Mouse (Mus musculus) limb, embryonic 15.5 days (tissue): Measurements from ENCODE around the gene Mcm7. TPM values are rescaled to one million over a fixed set of nuclear protein-coding genes. Genes with fewer than 3 reads are reported as not detected.

Experiments
- ATAC-seq: fragments of 200-750 bp; cut with Nextera tagmentation; 2 replicates; pipeline ENCODE4 v1.8.0; 2017; ENCODE audit warnings: low read depth, moderate TSS enrichment; ENCODE audit not compliant: insufficient number of reproducible peaks, low FRiP score, low TSS enrichment
- H3K27ac ChIP-seq: fragments of 300-500 bp; sonication (generic); 2 replicates; pipeline ENCODE4 v1.5.1; 2015; ENCODE audit warnings: moderate library complexity, mild to moderate bottlenecking, inconsistent platforms
- H3K27me3 ChIP-seq: fragments of 300-500 bp; sonication (generic); 2 replicates; pipeline ENCODE4 v1.6.1; 2015; ENCODE audit warnings: inconsistent platforms
- H3K36me3 ChIP-seq: fragments of 300-500 bp; sonication (generic); 2 replicates; pipeline ENCODE4 v1.6.1; 2015; ENCODE audit warnings: inconsistent platforms
- H3K4me1 ChIP-seq: fragments of 300-500 bp; sonication (generic); 2 replicates; pipeline ENCODE4 v1.6.1; 2015; ENCODE audit warnings: inconsistent platforms
- H3K4me2 ChIP-seq: fragments of 300-500 bp; sonication (generic); 2 replicates; pipeline ENCODE4 v1.6.1; 2015; ENCODE audit warnings: mild to moderate bottlenecking, inconsistent platforms
- H3K4me3 ChIP-seq: fragments of 300-500 bp; sonication (generic); 2 replicates; pipeline ENCODE4 v1.5.1; 2015; ENCODE audit warnings: mild to moderate bottlenecking, inconsistent platforms
- H3K9ac ChIP-seq: fragments of 300-500 bp; sonication (generic); 2 replicates; pipeline ENCODE4 v1.6.1; 2015; ENCODE audit warnings: inconsistent platforms
- H3K9me3 ChIP-seq: fragments of 300-500 bp; sonication (generic); 2 replicates; pipeline ENCODE4 v1.6.1; 2016; ENCODE audit warnings: inconsistent platforms
- WGBS: fragments of 180-500 bp; shearing (Covaris S2); methylation state at CpG from one replicate; pipeline ENCODE4 v1.1.7; 2015; 5-methylcytosine and 5-hydroxymethylcytosine counted together
- microRNA counts: library from miRNA; unstranded; fragments of <30 nt; microRNA quantifications from one replicate; lab custom pipeline; 2016
- microRNA-seq: library from miRNA; unstranded; fragments of <30 nt; microRNA quantifications from one replicate; pipeline ENCODE4, GENCODE M21; 2016
- polyA plus RNA-seq: library from polyadenylated mRNA; unstranded; fragments of >200 nt; fragmentation: Nextera tagmentation; extraction: Ambion mirVana; gene quantifications from 2 replicates; pipeline ENCODE4 v1.2.1, GENCODE M21; 2015

Mcm7 gene
- polyA plus RNA-seq, 1 experiment from 2014 or later = 139 TPM

DNA sequence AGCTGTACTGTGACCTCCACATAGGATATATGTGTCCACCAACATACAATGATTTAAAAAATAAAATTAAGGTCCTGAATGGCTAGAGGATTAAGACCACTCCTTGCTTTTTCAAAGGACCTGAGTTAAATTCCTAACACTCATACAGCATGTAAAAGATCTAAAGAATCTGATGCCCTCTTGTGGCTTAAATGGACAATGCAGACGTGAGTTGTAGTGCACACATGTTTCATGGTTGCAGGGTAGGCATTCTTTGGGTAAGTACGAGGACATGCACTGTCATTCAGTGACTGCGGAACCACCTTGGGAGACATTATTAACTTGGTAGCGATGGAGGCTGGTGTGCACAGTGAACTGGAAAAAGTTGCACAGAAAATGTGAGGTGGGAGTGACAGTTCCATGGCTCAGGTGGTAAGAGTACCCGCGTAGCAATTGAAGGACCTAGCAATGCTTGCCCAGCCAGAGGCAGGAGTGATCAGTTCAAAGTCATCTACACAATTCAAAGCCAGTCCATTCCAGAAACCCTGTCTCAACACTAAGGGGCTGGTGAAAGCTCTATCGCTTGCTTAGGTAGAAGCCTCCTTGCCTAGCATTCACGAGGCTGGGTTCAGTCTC, 34.2 kb downstream of the Mcm7 start:
- H3K9ac ChIP-seq = no peak overlapping the region
- no peaks in the 10 kb centered on the region for H3K4me1 ChIP-seq
- H3K27me3 ChIP-seq = no peaks in the 10 kb centered on the region
- peak; percentile 69; the same call in 1 of the 2 replicates for ATAC-seq
- H3K36me3 ChIP-seq = peaks cover 29% of the 10 kb centered on the region
- H3K9me3 ChIP-seq = no peaks in the 10 kb centered on the region
- no peak overlapping the region for H3K27ac ChIP-seq
- no peak overlapping the region for H3K4me3 ChIP-seq
- WGBS = 57% methylated on average over 8 of the region's 8 CpGs
- H3K4me2 ChIP-seq = no peak overlapping the region

DNA sequence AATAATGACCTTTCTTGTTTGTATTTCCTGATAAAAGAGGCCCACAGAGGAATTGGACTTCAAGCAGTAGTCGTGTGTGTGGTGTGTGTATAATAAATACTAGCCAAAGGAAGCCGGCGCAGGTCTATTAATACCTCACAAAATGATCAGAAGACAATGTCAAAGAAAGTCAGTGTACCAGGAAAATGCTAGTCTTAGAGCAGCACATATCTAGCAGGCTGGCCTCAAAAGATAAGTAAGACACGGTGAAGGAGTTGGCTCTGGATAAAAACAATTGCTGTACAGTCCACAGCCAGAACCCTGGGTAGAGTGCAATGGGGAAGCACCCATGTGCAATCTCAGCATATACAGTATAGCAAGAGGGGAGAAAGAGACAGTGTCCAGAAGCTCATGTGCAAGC, 35.0 kb downstream of the Mcm7 start:
- no peak overlapping the region for H3K4me3 ChIP-seq
- H3K9ac ChIP-seq = no peak overlapping the region
- no peaks in the 10 kb centered on the region for H3K27me3 ChIP-seq
- no peak; the same call in 1 of the 2 replicates for ATAC-seq
- H3K27ac ChIP-seq = no peak overlapping the region
- WGBS = 77% methylated on average over 4 of the region's 4 CpGs
- no peak overlapping the region for H3K4me2 ChIP-seq
- H3K4me1 ChIP-seq = no peaks in the 10 kb centered on the region
- peaks cover 37% of the 10 kb centered on the region for H3K36me3 ChIP-seq
- no peaks in the 10 kb centered on the region for H3K9me3 ChIP-seq

DNA sequence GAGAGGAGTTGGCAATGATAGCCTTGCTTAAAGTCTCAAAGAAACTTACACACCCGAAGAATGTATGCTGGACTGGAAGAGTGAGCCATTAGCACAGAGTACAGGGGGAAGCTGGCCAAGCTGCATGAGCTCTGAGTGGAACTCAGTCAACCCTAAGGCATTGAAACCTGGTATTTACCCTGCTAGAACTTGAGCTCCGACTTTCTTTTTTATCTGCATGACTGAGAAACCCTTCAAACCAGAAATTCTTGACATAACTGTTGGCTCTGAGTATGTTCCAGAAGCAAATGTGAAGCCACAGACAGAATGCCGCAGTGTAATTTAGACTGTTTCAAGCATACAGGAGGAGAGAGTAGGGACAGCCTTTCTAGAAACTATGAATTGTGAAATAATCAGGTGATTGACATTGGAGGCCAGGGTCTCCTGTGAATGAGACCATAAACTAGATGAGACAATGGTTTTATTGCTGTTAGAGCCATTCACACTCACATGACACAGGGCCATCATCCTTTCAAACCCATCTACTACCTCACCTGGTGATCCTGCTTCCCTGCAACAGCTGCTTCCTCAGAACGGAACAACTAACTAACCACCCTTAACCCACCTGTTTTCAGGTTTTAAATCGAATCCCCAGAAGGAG, 39.7 kb downstream of the Mcm7 start:
- Histone ChIP-seq H3K9ac (no peak overlapping the region), H3K9me3 (no peaks in the 10 kb centered on the region), H3K36me3 (peaks cover 68% of the 10 kb centered on the region), H3K4me3 (no peak overlapping the region), H3K27me3 (no peaks in the 10 kb centered on the region), H3K4me1 (no peaks in the 10 kb centered on the region), H3K27ac (0 out of 2 replicates have a peak overlapping the region, but pooled peaks have one; percentile 13), H3K4me2 (no peak overlapping the region)
- 73% methylated on average over 5 of the region's 5 CpGs for WGBS
- no peak for ATAC-seq

DNA sequence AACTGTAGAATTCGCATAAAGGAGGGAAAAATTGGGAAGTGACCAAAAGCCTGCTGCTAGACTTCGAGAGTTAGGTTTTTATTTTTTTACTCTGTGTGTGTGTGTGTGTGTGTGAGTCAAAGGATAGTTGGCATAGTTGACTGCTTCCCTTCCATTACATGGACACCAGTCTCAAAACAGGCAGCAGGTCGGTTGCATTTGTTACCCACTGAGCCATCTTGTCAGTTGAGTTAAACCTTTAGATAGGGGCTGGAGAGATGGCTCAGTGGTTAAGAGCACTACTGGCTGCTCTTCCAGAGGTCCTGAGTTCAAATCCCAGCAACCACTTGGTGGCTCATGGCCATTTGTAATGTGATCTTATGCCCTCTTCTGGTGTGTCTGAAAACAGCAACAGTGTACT, 54.2 kb downstream of the Mcm7 start:
- Histone ChIP-seq H3K4me2 (peak overlapping the region; percentile 53), H3K9ac (no peak overlapping the region; the same call in 1 of the 2 replicates), H3K4me1 (peaks cover 10% of the 10 kb centered on the region), H3K27ac (peak overlapping the region; percentile 98), H3K4me3 (peak overlapping the region; percentile 65), H3K36me3 (peaks cover 16% of the 10 kb centered on the region), H3K27me3 (no peaks in the 10 kb centered on the region), H3K9me3 (no peaks in the 10 kb centered on the region)
- WGBS = 63% methylated on average over 3 of the region's 3 CpGs
- ATAC-seq = no peak

DNA sequence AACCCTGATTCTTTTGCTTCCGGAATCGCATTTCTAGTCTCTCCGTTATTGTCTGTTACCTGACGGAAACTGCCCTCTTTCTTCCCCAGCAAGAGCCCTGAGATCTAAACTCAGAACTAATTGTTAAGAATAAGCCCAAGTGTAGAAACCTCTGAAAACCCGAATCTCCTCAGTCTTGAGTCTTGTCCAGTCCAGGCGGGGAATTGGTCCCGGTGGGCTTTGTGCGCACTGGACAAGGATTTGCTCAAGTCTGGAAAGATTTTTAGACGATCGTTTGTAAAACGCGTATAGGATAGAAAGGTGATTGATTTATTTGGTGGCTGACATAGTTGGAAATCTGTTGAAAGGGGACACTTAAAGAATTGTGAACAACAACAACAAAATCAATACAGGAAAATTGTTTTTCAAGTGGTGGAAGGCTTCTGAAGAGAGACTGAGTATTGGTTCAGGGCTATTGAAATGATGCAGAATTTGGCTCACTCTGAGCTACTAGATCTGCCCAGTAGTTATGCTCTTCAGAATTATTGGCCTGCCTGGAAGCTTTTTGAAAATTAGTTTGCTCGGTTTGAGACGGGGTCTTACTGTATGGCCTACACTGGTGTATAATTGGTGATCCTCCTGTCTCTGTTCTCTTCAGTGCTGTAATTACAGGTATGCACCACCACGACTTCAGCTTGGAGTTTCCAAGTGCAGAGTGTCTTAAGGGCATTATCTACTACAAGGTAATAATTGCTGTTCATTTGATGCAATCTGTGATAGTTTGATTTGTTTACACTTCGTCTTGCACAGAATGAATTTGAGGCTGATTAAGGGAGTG, 54.8 kb downstream of the Mcm7 start:
- no peak for ATAC-seq
- Histone ChIP-seq H3K4me3 (peak overlapping the region; percentile 65), H3K9me3 (no peaks in the 10 kb centered on the region), H3K4me1 (peaks cover 10% of the 10 kb centered on the region), H3K9ac (peak overlapping the region; percentile 69), H3K27me3 (no peaks in the 10 kb centered on the region), H3K27ac (peak overlapping the region; percentile 98), H3K4me2 (peak overlapping the region; percentile 53), H3K36me3 (peaks cover 14% of the 10 kb centered on the region)
- WGBS = 5% methylated on average over 16 of the region's 16 CpGs

DNA sequence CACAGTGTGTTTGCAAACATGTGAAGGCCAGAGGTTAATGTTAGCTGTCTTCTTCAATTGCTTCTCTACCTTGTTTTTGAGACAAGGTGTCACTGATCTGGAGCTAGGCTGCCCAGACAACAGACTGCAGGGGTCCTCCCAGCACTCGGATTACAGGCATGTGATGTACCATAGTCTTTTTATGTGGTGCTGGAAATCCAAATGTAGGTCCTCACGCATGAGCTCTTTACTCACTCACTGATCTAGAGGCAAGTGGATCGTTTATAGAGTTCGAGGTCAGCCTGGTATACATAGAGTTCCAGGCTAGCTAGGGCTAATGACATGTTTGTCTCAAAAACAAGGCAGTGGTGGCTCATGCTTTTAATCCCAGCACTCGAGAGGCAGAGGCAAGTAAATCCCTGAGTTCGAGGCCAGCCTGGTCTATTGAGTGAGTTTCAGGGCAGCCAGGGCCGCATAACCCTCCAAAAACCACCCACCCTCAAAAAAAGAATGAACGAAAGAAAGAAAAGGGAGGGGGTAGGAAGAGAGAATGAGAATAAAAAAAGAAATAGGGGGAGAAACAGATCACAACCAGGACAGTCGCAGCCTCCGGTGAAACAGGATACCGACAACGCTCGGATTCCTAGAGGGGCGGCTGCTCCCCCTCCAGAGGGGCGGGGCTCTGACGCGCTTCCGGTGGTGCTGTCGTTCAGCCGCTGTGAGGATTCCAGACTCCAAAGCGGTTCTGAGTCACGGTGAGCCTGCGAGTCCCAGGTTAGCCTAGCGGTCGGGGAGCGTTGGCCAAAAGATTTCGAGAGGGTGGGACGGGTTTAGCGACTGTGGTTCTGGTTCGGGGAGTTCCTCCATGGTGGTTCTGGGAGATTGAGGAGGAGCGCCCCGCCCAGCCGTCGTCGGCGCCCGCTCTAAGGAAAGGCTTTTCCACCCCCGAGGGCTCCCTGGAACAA, 55.7 kb downstream of the Mcm7 start, which contains the start of gene Zscan21:
TSS of gene Zscan21 (plus strand) at position 649 of the 944 bp plus-strand sequence.
- H3K4me1 ChIP-seq = peaks cover 10% of the 10 kb centered on the region
- ATAC-seq = peak; percentile 92
- H3K27me3 ChIP-seq = no peaks in the 10 kb centered on the region
- H3K4me2 ChIP-seq = peak within 1 kb of the TSS; percentile 53
- peak within 1 kb of the TSS; percentile 98 for H3K27ac ChIP-seq
- H3K9me3 ChIP-seq = no peaks in the 10 kb centered on the region
- H3K36me3 ChIP-seq = peaks cover 10% of the 10 kb centered on the region
- peak within 1 kb of the TSS; percentile 69 for H3K9ac ChIP-seq
- WGBS = 6% methylated on average over 38 of the region's 38 CpGs
- H3K4me3 ChIP-seq = peak within 1 kb of the TSS; percentile 65

MicroRNAs within 50 kb of the gene (microRNA counts, 519-probe panel; counts per million panel counts)
- microRNA mmu-miR-106b (lab: Ali Mortazavi, UCI) (3,503 counts per million, percentile 83 among the panel's probes with 10 or more counts), microRNA mmu-miR-25 (lab: Ali Mortazavi, UCI) (4,240 counts per million, percentile 95 among the panel's probes with 10 or more counts), microRNA mmu-miR-93 (lab: Ali Mortazavi, UCI) (3,446 counts per million, percentile 81 among the panel's probes with 10 or more counts)

Small RNA genes lying within 50 kb of the gene (microRNA-seq; reads per million reads assigned to microRNA genes)
- gene Mir106b (4,543 reads per million, percentile 88 among the genes with 10 or more reads in this experiment), gene Mir25 (556 reads per million, percentile 69 among the genes with 10 or more reads in this experiment), gene Mir93 (6,247 reads per million, percentile 92 among the genes with 10 or more reads in this experiment)

Other genes with a start within 250 kb of the Mcm7 start
- gene Gjc3, start 209.3 kb downstream of the Mcm7 start, polyA plus RNA-seq = 0.40 and 0.67 TPM in 2 replicates
- gene Azgp1, start 190.9 kb downstream of the Mcm7 start, polyA plus RNA-seq = not detected in 2 replicates
- gene Smok3a, start 151.2 kb downstream of the Mcm7 start, polyA plus RNA-seq = not detected in 2 replicates
- not detected in 2 replicates for gene Smok3b, start 151.0 kb downstream of the Mcm7 start, polyA plus RNA-seq
- gene Smok3c, start 119.2 kb downstream of the Mcm7 start, polyA plus RNA-seq = not detected in 2 replicates
- 15.6 and 17.0 TPM in 2 replicates for gene Zkscan1, start 87.3 kb downstream of the Mcm7 start, polyA plus RNA-seq
- 52.8 and 56.5 TPM in 2 replicates for gene Zscan21, start 55.5 kb downstream of the Mcm7 start, polyA plus RNA-seq
- 15.9 and 18.5 TPM in 2 replicates for gene Zfp113, start 16.7 kb downstream of the Mcm7 start, polyA plus RNA-seq
- gene Cops6, start 11.4 kb downstream of the Mcm7 start, polyA plus RNA-seq = 299 and 325 TPM in 2 replicates
- 22.8 and 24.3 TPM in 2 replicates for gene Ap4m1, start 420 bp downstream of the Mcm7 start, polyA plus RNA-seq
- gene Taf6, start 15.0 kb upstream of the Mcm7 start, polyA plus RNA-seq = 73.8 and 74.8 TPM in 2 replicates
- 69.4 and 69.7 TPM in 2 replicates for gene Cnpy4, start 15.1 kb upstream of the Mcm7 start, polyA plus RNA-seq
- gene Mblac1, start 21.9 kb upstream of the Mcm7 start, polyA plus RNA-seq = 8.4 and 9.2 TPM in 2 replicates
- gene Nxpe5, start 53.5 kb upstream of the Mcm7 start, polyA plus RNA-seq = 0.11 TPM in 1 of 2 replicates, not detected in the other
- gene Lamtor4, start 83.1 kb upstream of the Mcm7 start, polyA plus RNA-seq = 69.6 and 73.5 TPM in 2 replicates
- 4.4 and 5.1 TPM in 2 replicates for gene BC037034, start 91.6 kb upstream of the Mcm7 start, polyA plus RNA-seq
- gene Gal3st4, start 100.4 kb upstream of the Mcm7 start, polyA plus RNA-seq = 5.1 and 5.3 TPM in 2 replicates
- 0.17 and 0.30 TPM in 2 replicates for gene Gm43720, start 107.5 kb upstream of the Mcm7 start, polyA plus RNA-seq
- 14.2 and 24.8 TPM in 2 replicates for gene Gpc2, start 107.6 kb upstream of the Mcm7 start, polyA plus RNA-seq
- 4.8 and 5.5 TPM in 2 replicates for gene Stag3, start 107.8 kb upstream of the Mcm7 start, polyA plus RNA-seq
- 0.21 and 0.36 TPM in 2 replicates for gene Pvrig, start 169.5 kb upstream of the Mcm7 start, polyA plus RNA-seq